Mouse (Mus musculus) forebrain, embryonic 15.5 days (tissue): ENCODE results near the gene Mterf1b. TPM values are rescaled to one million over a fixed set of nuclear protein-coding genes. Genes with fewer than 3 reads are reported as not detected.
A peak's percentile ranks its signal among the peaks of the same experiment; 100 is the strongest.
"Not testable (repeated sequence)": the region's sequence is repeated elsewhere in the genome, so short reads cannot be mapped to it uniquely, and the experiment has no call there.

ENCODE experiments used
- ATAC-seq: fragments of 200-750 bp; cut with Nextera tagmentation; replicated peaks from 2 replicates; pipeline ENCODE4 v1.8.0; 2017; ENCODE audit warnings: mild to moderate bottlenecking, moderate TSS enrichment, moderate library complexity
- H3K27ac ChIP-seq: fragments of 300-500 bp; sonication (generic); replicated peaks from 2 replicates; pipeline ENCODE4 v1.5.1; 2015; ENCODE audit warnings: mild to moderate bottlenecking, inconsistent platforms
- H3K27me3 ChIP-seq: fragments of 300-500 bp; sonication (generic); 2 replicates; pipeline ENCODE4 v1.6.1; 2015; ENCODE audit warnings: inconsistent platforms
- H3K36me3 ChIP-seq: fragments of 300-500 bp; sonication (generic); 2 replicates; pipeline ENCODE4 v1.6.1; 2015; ENCODE audit warnings: mild to moderate bottlenecking, inconsistent platforms
- H3K4me1 ChIP-seq: fragments of 300-500 bp; sonication (generic); 2 replicates; pipeline ENCODE4 v1.6.1; 2015; ENCODE audit warnings: inconsistent platforms
- H3K4me2 ChIP-seq: fragments of 300-500 bp; sonication (generic); replicated peaks from 2 replicates; pipeline ENCODE4 v1.6.1; 2015; ENCODE audit warnings: mild to moderate bottlenecking, inconsistent platforms
- H3K4me3 ChIP-seq: fragments of 300-500 bp; sonication (generic); 2 replicates; pipeline ENCODE4 v1.5.1; 2015; ENCODE audit warnings: mild to moderate bottlenecking, inconsistent platforms
- H3K9ac ChIP-seq: fragments of 300-500 bp; sonication (generic); replicated peaks from 2 replicates; pipeline ENCODE4 v1.6.1; 2015; ENCODE audit warnings: mild to moderate bottlenecking, inconsistent platforms
- H3K9me3 ChIP-seq: fragments of 300-500 bp; sonication (generic); 2 replicates; pipeline ENCODE4 v1.6.1; 2016; ENCODE audit warnings: inconsistent platforms
- WGBS: fragments of 180-500 bp; shearing (Covaris S2); methylation state at CpG from one replicate; pipeline ENCODE4 v1.1.7; 2015; ENCODE audit warnings: mixed read lengths; 5-methylcytosine and 5-hydroxymethylcytosine counted together
- polyA plus RNA-seq: library from polyadenylated mRNA; unstranded; fragments of >200 nt; fragmentation: Nextera tagmentation; extraction: Ambion mirVana; gene quantifications from 2 replicates; pipeline ENCODE4 v1.2.1, GENCODE M21; 2015

Mterf1b gene
- 4.0 and 5.9 TPM in 2 replicates for polyA plus RNA-seq

GRCm38 (mm10) chr5:4191671-4192480 is at the start of gene Mterf1b:
Mterf1b (plus strand) TSS chr5:4192367.
- peak within 1 kb of the TSS; percentile 47 for H3K9ac ChIP-seq
- H3K9me3 ChIP-seq, H3K4me1 ChIP-seq, H3K36me3 ChIP-seq, H3K27ac ChIP-seq, H3K27me3 ChIP-seq: not testable (repeated sequence)
- 63% methylated on average over 11 of the region's 37 CpGs for WGBS
- H3K4me3 ChIP-seq, result peak within 1 kb of the TSS; percentile 47
- peak within 1 kb of the TSS; percentile 61 for H3K4me2 ChIP-seq
- ATAC-seq, result peak; percentile 98

DNA sequence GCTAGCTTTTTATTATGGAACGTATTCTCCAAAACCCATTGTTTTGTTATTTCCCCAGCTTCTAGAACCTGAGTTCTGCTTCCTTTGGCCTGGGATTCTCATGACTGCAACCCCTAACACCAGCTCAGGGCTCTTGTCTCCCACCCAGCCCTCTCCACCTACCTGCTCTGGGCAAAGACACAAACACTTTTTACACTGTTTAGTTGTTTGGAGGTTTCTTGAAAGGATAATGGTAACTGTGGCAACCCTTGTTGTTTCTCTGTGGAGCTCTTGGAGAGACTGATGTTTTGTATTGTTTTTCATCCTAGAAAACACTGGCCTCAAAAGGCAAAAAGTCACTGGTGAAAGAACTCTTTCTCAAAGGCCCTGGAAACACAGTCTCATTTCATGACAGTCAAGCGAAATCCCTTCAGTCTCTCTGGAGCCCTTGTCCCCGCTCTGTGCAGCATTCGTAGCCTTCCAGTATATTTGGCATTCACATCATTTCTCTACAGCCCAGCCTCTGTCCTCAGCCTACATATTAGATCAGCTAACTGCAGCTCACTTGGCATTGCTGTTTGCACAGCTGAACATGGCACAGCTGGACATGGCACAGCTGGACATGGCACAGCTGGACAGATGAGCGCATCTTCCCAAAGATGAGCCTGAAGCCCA is 32.6 kb upstream of the Mterf1b start:
- H3K4me1 ChIP-seq, ATAC-seq, H3K4me3 ChIP-seq, H3K27me3 ChIP-seq, H3K36me3 ChIP-seq, H3K4me2 ChIP-seq, H3K27ac ChIP-seq, H3K9me3 ChIP-seq, H3K9ac ChIP-seq: not testable (repeated sequence)
- 86% methylated on average over 5 of the region's 5 CpGs for WGBS

- Histone ChIP-seq H3K9ac (no peak overlapping the region), H3K27me3 (no peaks in the 10 kb centered on the region), H3K9me3 (no peaks in the 10 kb centered on the region), H3K27ac (no peak overlapping the region), H3K4me1 (no peaks in the 10 kb centered on the region), H3K4me3 (no peak overlapping the region), H3K4me2 (no peak overlapping the region), H3K36me3 (no peaks in the 10 kb centered on the region)
- 82% methylated on average over 3 of the region's 3 CpGs for WGBS
- ATAC-seq, result no peak
Observed at GRCm38 (mm10) chr5:4161554-4161953, 30.6 kb upstream of the Mterf1b start.

DNA sequence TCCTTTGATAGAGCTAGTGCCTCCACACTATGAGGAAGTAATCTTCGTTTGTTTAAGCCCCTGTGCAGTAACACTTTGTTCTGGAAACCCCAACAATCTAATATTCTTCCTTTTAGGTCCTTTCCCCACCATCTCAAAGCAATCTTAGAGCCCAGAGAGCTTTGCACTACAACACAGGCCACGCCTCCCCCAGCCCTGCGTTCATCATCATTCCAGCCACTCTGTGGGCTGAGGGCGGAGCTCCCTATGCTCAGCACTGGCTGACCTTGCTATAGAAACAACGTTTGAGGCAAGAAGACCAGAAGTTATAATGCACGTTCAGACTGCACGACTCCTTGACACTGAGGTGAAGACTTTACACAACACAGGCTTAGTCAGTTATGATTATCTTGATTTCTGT is 29.7 kb upstream of the Mterf1b start:
- H3K36me3 ChIP-seq, result no peaks in the 10 kb centered on the region
- no peaks in the 10 kb centered on the region for H3K4me1 ChIP-seq
- no peaks in the 10 kb centered on the region for H3K27me3 ChIP-seq
- no peak overlapping the region for H3K4me3 ChIP-seq
- no peak overlapping the region for H3K27ac ChIP-seq
- H3K9ac ChIP-seq, result no peak overlapping the region
- H3K4me2 ChIP-seq, result no peak overlapping the region
- no peaks in the 10 kb centered on the region for H3K9me3 ChIP-seq
- WGBS, result 53% methylated on average over 7 of the region's 7 CpGs
- ATAC-seq, result no peak

GRCm38 (mm10) chr5:4167813-4168529 is 24.2 kb upstream of the Mterf1b start:
- WGBS, result 81% methylated on average over 6 of the region's 6 CpGs
- ATAC-seq, H3K9ac ChIP-seq, H3K4me3 ChIP-seq, H3K27me3 ChIP-seq, H3K36me3 ChIP-seq, H3K4me1 ChIP-seq, H3K9me3 ChIP-seq, H3K27ac ChIP-seq, H3K4me2 ChIP-seq: not testable (repeated sequence)

- not testable (repeated sequence) for H3K9ac ChIP-seq, H3K27me3 ChIP-seq, H3K4me2 ChIP-seq, H3K4me1 ChIP-seq, ATAC-seq, H3K4me3 ChIP-seq, H3K9me3 ChIP-seq, H3K27ac ChIP-seq, H3K36me3 ChIP-seq
- WGBS, result 79% methylated on average over 4 of the region's 4 CpGs
Observed at GRCm38 (mm10) chr5:4168530-4168926, 23.6 kb upstream of the Mterf1b start.

GRCm38 (mm10) chr5:4176421-4176820 is 15.7 kb upstream of the Mterf1b start:
- H3K27me3 ChIP-seq, H3K4me2 ChIP-seq, H3K9me3 ChIP-seq, H3K27ac ChIP-seq, ATAC-seq, H3K9ac ChIP-seq, H3K4me1 ChIP-seq, H3K36me3 ChIP-seq, H3K4me3 ChIP-seq: not testable (repeated sequence)
- WGBS, result 78% methylated on average over 3 of the region's 3 CpGs

DNA sequence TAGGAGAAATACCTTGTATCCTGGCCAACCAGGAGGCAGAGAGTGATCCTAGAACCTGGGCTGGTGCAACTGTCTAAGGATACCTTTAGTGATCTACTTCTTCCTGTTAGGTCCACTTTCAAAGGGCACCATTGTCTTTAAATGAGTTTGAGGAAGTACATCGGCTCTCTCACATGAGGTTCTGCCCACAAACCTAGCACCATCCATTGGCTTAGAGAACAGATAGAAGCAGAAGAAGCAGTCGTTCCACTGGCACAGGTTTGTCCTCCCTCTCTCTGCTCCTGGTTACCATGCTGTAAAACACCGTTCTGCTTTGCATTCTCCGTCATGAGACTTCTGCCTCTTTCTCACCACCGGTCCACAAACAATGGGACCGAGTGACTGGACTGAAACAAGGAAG is 12.8 kb upstream of the Mterf1b start:
- no peak overlapping the region for H3K9ac ChIP-seq

GRCm38 (mm10) chr5:4186815-4187214 is 5.4 kb upstream of the Mterf1b start:
- Histone ChIP-seq H3K36me3 (no peaks in the 10 kb centered on the region), H3K4me3 (no peak overlapping the region), H3K4me2 (no peak overlapping the region), H3K4me1 (no peaks in the 10 kb centered on the region), H3K9ac (no peak overlapping the region), H3K27ac (no peak overlapping the region), H3K9me3 (no peaks in the 10 kb centered on the region), H3K27me3 (no peaks in the 10 kb centered on the region)
- WGBS, result 70% methylated on average over 4 of the region's 4 CpGs
- no peak for ATAC-seq

More for the DNA sequence above, 12.8 kb upstream of the Mterf1b start:
- no peak overlapping the region for H3K27ac ChIP-seq
- H3K36me3 ChIP-seq, result no peaks in the 10 kb centered on the region
- H3K4me1 ChIP-seq, result no peaks in the 10 kb centered on the region
- H3K9me3 ChIP-seq, result no peaks in the 10 kb centered on the region
- 88% methylated on average over 6 of the region's 6 CpGs for WGBS
- H3K4me2 ChIP-seq, result no peak overlapping the region
- no peak overlapping the region for H3K4me3 ChIP-seq
- no peaks in the 10 kb centered on the region for H3K27me3 ChIP-seq
- ATAC-seq, result no peak

DNA sequence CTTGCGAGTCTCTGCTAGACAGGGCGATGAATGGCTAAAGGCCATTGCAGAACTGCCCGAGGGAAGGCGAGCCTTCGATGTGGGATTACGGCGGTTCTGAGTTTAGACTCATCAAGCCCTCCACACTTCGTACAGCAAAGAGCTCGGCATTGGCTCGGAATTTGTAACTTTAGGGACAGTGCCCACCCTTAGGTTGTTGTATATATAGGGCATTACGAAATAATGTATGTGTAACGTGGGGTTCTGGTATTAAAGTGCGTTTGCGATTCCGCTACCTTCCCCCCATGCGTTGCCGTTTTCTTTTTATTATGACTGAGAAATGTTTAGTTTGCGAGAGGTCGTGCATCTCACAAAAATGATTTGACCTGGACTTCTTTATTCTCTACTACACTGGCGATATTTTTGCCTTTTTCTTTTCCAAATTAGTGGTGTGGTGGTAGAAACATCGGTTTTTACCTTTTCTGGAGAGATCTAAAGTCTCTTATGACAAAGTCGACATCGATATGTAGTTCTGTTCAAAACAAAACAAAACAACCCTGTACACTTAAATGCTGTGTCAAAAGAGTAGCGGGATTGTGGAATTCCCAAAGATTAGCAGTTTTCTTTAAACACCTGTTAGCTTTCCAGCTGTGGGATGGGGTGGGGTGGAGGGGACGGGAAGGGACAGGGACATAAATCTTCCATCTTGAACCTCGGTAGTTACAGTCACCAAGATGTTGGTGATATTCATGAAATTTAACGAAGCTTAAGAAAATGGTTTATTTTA is 497 bp downstream of the Mterf1b start:
- H3K9ac ChIP-seq, result peak overlapping the region; percentile 47
- H3K4me1 ChIP-seq, H3K27me3 ChIP-seq, H3K27ac ChIP-seq, H3K9me3 ChIP-seq, H3K36me3 ChIP-seq: not testable (repeated sequence)
- peak overlapping the region; percentile 61 for H3K4me2 ChIP-seq
- ATAC-seq, result peak; percentile 1; the same call in 1 of the 2 replicates
- H3K4me3 ChIP-seq, result peak overlapping the region; percentile 47
- 7% methylated on average over 16 of the region's 27 CpGs for WGBS

- Histone ChIP-seq H3K36me3 (no peaks in the 10 kb centered on the region), H3K4me1 (peaks cover 8% of the 10 kb centered on the region), H3K9ac (no peak overlapping the region), H3K4me2 (peak overlapping the region; percentile 61), H3K27ac (no peak overlapping the region), H3K9me3 (no peaks in the 10 kb centered on the region), H3K27me3 (no peaks in the 10 kb centered on the region), H3K4me3 (peak overlapping the region; percentile 47)
- WGBS, result 76% methylated on average over 5 of the region's 5 CpGs
- no peak for ATAC-seq
Observed at GRCm38 (mm10) chr5:4193247-4193628, 1.1 kb downstream of the Mterf1b start.

- no peak for ATAC-seq
- Histone ChIP-seq H3K9ac (no peak overlapping the region), H3K4me2 (no peak overlapping the region), H3K9me3 (no peaks in the 10 kb centered on the region), H3K27ac (no peak overlapping the region), H3K4me1 (peaks cover 8% of the 10 kb centered on the region), H3K27me3 (no peaks in the 10 kb centered on the region), H3K36me3 (no peaks in the 10 kb centered on the region), H3K4me3 (no peak overlapping the region)
- 81% methylated on average over 1 of the region's 1 CpGs for WGBS
Observed at GRCm38 (mm10) chr5:4194166-4194565, 2.0 kb downstream of the Mterf1b start.
